Mouse (Mus musculus): Measurements from ENCODE around the gene Snd1.

GRCm38 (mm10) chr6:28628408-28628807, 153.5 kb downstream of the Snd1 start:
- TF ChIP-seq CTCF (IDR thresholded peaks at IDR 0.05; ENCODE audit: control insufficient read depth, insufficient read depth, low read length) = no peak
- TF ChIP-seq POLR2A (IDR thresholded peaks at IDR 0.05; ENCODE audit: borderline replicate concordance, control insufficient read depth, low read depth, low read length) = no peak
